Mouse (Mus musculus) stomach, postnatal 0 days (tissue): ENCODE data around the gene Bri3.

Source experiments
- CTCF ChIP-seq: IDR thresholded peaks from 2 replicates; pipeline ENCODE4 v1.5.1; 2016; ENCODE audit warnings: antibody characterized with exemption, low read depth, mild to moderate bottlenecking, moderate library complexity
- EP300 ChIP-seq: optimal IDR thresholded peaks from 2 replicates; pipeline ENCODE3; 2016; ENCODE audit warnings: antibody characterized with exemption

- TF ChIP-seq CTCF (peak; percentile 16; the same call in 1 of the 2 replicates), EP300 (no peak)
Observed at GRCm38 (mm10) chr5:144255632-144256540, 11.6 kb downstream of the Bri3 start.
